8 mouse cellular contexts compared by ENCODE assay signal in the genomic region with DNA sequence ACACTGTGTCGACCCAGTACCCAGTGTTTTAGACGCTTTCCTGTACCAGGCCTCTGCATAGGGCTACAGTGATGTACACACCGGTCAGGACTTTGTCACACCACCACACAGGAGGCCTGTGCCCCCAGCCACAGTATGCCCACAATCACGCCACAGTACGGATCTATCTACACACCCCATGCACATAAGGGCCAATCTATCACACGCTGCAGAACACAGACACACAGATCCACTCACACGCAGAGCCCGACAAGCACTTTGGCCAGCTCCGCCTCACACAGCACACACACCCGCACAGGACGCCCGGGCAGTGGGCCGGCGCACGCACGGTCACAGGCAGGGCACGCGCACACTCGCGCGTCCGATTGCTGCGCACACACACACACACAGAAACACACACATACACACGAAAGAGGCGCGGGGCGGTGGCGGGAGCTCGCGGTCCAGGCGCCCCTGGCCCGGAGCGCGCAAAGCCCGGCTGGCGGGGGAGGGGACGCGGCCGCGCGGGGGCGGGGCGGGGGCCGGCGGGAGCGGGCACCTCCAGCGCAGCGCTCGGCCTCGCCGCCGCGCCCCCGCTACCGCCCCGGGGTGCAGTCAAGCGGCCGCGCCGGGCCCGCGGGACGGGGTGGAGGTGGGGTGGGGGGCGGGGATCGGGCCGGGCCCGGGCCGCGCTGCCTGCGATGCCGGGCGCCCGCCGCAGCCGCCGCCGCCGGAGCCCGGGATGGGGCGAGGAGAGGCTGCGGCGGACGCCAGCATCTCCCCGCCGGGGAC. TPM values are rescaled to one million over a fixed set of nuclear protein-coding genes. Genes with fewer than 3 reads are reported as not detected.
DNase-seq lines count a peak whose midpoint lies in the region; ATAC-seq and TF ChIP-seq lines count a peak whose summit lies in the region.

A gene (plus strand): TSS at position 721 of the 771 bp plus-strand sequence.

- DNase-seq in lung, embryonic 14.5 days = peak; percentile 72
- no peak for DNase-seq in lung, postnatal 14 days
- peak; percentile 72 to 79 for DNase-seq in cerebellum, adult 18-20 months
- DNase-seq in forelimb bud, embryonic 11.5 days (ENCODE audit: low read depth, low spot score) = peak; percentile 46
- peak; percentile 72 for DNase-seq in kidney, postnatal 10 days
- no peak for DNase-seq in liver, embryonic 13.5 days
- peak; percentile 79 for DNase-seq in retina, postnatal 1 day
- no peak for DNase-seq in spleen, postnatal 14 days (ENCODE audit: low spot score in 2 of 2)

- peak within 1 kb of the TSS; percentile 86 for H3K4me2 ChIP-seq in lung, embryonic 14.5 days
- peak within 1 kb of the TSS; percentile 63 for H3K4me2 ChIP-seq in liver, embryonic 13.5 days

- peak; percentile 67 for ATAC-seq in lung, embryonic 14.5 days (ENCODE audit: insufficient read depth)
- peak; percentile 31 for ATAC-seq in liver, embryonic 13.5 days (ENCODE audit: low read depth)

- no peaks in the 10 kb centered on the region for H3K36me3 ChIP-seq in lung, embryonic 14.5 days (ENCODE audit: insufficient read depth)
- no peaks in the 10 kb centered on the region for H3K36me3 ChIP-seq in liver, embryonic 13.5 days

- H3K27me3 ChIP-seq in lung, embryonic 14.5 days (ENCODE audit: insufficient read depth, low read length) = 0 out of 2 replicates have a peak, but pooled peaks cover 3% of the 10 kb centered on the region
- peaks cover 83% of the 10 kb centered on the region for H3K27me3 ChIP-seq in liver, embryonic 13.5 days

- peak within 1 kb of the TSS; percentile 80 for H3K4me3 ChIP-seq in lung, embryonic 14.5 days (ENCODE audit: low read depth, low read length)
- H3K4me3 ChIP-seq in liver, embryonic 13.5 days (replicated peaks) = peak within 1 kb of the TSS; percentile 60

- H3K4me1 ChIP-seq in lung, embryonic 14.5 days (ENCODE audit: insufficient read depth) = 0 out of 2 replicates have a peak, but pooled peaks cover 4% of the 10 kb centered on the region
- H3K4me1 ChIP-seq in liver, embryonic 13.5 days (replicated peaks) = peaks cover 19% of the 10 kb centered on the region

- H3K9ac ChIP-seq in lung, embryonic 14.5 days = peak within 1 kb of the TSS; percentile 87
- peak within 1 kb of the TSS; percentile 59 for H3K9ac ChIP-seq in liver, embryonic 13.5 days

- peak within 1 kb of the TSS; percentile 68 for H3K27ac ChIP-seq in lung, embryonic 14.5 days (ENCODE audit: low read depth)
- no peak within 1 kb of the TSS; the same call in 1 of the 2 replicates for H3K27ac ChIP-seq in liver, embryonic 13.5 days

- 2% methylated on average over 66 of the region's 85 CpGs for WGBS in lung, embryonic 14.5 days
- WGBS in liver, embryonic 13.5 days (ENCODE audit: insufficient replicate concordance) = 6% methylated on average over 47 of the region's 85 CpGs

- no peaks in the 10 kb centered on the region for H3K9me3 ChIP-seq in lung, embryonic 14.5 days (ENCODE audit: low read depth, low read length)
- no peaks in the 10 kb centered on the region for H3K9me3 ChIP-seq in liver, embryonic 13.5 days (replicated peaks)

- TF ChIP-seq CTCF in lung, embryonic 14.5 days (IDR thresholded peaks at IDR 0.05; ENCODE audit: low read depth) = no peak

RNA-seq across cellular contexts. Expression of the gene that starts here (rescaled TPM):
- polyA plus RNA-seq in lung, embryonic 14.5 days (2014; fragmentation: Nextera tagmentation; extraction: Ambion mirVana) = 6.1 and 7.7 TPM in 2 replicates
- 0.44 and 0.58 TPM in 2 replicates for polyA plus RNA-seq in liver, embryonic 13.5 days (2015; fragmentation: Nextera tagmentation; extraction: Ambion mirVana)

Comparison
In these comparisons a context has a peak if more than half of its experiments do, and no peak if none do; other contexts are left out.
1. DNase-seq: peak in lung, embryonic 14.5 days (single experiment), cerebellum, adult 18-20 months (2 of 2), forelimb bud, embryonic 11.5 days (single experiment), kidney, postnatal 10 days (single experiment) and retina, postnatal 1 day (single experiment); none in lung, postnatal 14 days (single experiment), liver, embryonic 13.5 days (single experiment) and spleen, postnatal 14 days (0 of 2).
2. Peak in ATAC-seq, H3K4me3 ChIP-seq, H3K9ac ChIP-seq and H3K4me2 ChIP-seq in liver, embryonic 13.5 days; RNA of the gene not detected or under 1 TPM.